Mouse (Mus musculus) kidney, adult 2 months (tissue): ENCODE measurements around the gene Prr36.

Experiments
- CTCF ChIP-seq: fragments of 200-500 bp; conservative IDR thresholded peaks from 2 replicates; pipeline ENCODE4 v1.5.1; 2011; ENCODE audit warnings: low read depth, mild to moderate bottlenecking, control low read depth, low read length, moderate library complexity, mixed read lengths; ENCODE audit not compliant: insufficient read depth, insufficient read length
- POLR2A ChIP-seq: fragments of 200-500 bp; IDR thresholded peaks from one replicate; pipeline ENCODE4 v1.6.1; 2011; ENCODE audit warnings: low read depth, low read length, control low read depth

- no peak for TF ChIP-seq CTCF
- no peak for TF ChIP-seq POLR2A
Observed at GRCm38 (mm10) chr8:4226323-4226722, 9.1 kb upstream of the Prr36 start.
